Mouse (Mus musculus) CD8-positive naive resting alpha-beta T cell, adult 2 months (primary cell): ENCODE measurements around the gene Egln2.

Source experiments
- DNase-seq, 2 experiments: peaks; one replicate each; pipeline ENCODE4 v3.0.0; 2022; ENCODE audit warnings: low read depth in 2 of 2, low spot score in 2 of 2

The Egln2 gene

DNA sequence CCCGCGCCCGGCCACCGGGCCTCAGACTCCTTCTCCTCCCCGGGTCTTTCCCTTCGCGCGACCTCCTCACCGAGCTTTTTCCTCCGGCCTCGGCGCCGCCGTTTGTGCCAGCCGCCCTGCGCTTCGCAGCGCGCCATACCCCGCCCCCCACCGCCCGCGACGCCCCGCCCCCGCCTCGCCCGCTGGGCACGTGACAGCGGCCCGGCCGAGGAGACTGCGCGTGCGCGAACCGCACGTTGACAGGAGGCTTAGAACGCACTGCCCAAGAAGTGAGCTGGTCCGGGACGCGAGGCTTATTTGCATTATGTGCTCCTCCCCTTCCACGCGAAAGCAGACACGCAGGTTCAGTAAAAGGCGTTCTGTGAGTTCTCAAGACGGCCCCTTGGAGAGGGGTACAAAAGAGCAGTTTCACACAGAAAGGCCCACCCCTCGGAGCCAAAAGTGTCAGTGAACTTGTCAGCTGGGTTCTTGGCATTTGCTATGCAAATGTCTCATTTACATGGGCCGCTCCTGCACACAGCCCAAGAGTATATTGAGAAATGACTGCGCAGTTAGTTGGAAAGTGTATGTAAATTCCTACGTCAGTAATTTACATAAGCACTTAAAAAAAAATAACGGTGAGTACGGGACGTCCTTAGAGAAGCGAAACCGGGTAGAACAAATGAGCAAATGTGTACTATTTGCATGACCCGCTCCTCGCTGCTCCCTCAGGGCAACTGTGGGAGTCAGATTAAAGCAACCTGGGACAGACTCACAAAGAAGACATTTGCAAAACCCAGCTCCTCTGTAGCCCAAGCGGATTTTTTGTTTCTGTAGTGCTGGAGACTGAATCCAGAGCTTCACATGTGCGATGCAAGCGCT is at the start of gene Egln2:
Gene Egln2, minus strand, starts transcription at position 189 of the 861 bp plus-strand sequence.
- DNase-seq = peak; percentile 92 to 95

DNA sequence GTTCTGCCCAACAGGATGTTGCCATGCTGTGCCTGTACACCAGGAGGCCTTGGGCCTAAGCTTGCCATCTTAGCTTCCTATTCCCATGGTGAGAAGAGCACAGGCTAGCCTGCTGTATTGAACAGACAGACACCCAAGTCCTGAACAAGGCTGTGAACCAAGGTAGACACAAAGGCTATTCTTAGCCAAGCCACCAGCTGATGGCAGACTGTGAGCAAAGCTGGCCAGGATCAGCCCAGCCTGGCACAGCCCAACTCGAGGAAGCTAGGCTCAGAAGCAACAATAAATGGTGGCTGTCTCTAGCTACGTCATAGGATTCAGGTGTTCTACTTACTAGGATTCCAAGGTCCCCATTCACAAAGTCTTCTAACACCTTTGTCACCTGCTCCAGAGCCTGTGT is 46.0 kb upstream of the Egln2 start:
- no peak for DNase-seq

DNA sequence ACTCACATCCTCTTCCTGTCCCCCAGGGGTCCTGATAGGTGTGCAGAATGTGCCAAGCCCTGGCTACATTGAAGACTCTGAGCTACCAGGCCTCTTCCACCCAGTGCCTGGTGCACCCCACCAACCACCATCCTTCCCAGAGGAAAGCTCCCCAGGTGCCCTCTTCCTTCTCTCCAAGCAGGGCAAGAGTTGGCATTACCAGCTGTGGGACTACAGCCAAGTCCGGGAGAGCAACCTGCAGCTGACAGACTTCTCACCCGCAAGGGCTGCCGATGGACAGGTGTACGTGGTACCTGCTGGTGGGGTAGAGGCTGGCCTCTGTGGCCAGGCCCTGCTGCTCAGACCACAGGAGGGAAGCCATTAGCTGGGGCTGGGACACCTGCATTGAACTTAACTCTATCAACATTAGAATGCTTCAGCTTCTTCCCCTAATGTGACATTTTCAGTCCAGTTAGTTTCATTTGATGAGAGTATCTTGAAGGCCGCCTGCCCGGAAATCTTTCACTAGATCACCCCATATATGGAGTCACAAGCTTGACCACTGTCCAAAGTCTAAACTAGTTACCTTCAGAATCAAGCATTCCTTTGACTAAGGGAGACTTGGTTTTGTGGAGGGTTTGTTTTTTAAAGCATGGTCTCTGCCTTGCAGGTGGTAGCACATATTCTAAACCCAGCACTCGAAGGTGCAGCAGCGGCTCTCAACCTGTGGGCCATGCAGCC is 37.3 kb upstream of the Egln2 start:
- DNase-seq = no peak

- DNase-seq = no peak
Measured at GRCm38 (mm10) chr7:27198779-27199178, 32.2 kb upstream of the Egln2 start.

DNA sequence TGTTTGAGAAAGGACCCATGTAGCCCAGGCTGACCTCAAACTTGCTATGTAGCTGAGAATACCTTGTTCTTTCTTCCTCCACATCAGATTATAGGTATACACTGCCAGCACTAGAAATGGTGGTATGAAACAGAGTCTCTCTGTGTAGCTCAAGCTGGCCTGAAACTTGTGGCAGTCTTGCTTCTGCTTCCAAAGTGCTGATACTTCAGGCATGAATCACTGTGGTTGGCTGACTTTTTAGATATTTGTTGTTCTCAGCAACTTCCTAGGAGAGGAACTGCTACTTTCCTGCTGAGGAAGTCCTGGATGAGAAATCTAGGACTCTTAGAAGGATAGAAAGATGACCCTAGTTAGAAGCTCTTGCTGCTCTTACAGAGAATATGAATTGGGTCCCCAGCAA is 31.8 kb upstream of the Egln2 start:
- no peak for DNase-seq

GRCm38 (mm10) chr7:27197634-27198033 is 31.0 kb upstream of the Egln2 start:
- DNase-seq = no peak

GRCm38 (mm10) chr7:27197136-27197535 is 30.5 kb upstream of the Egln2 start:
- DNase-seq = no peak

GRCm38 (mm10) chr7:27195681-27196611 is 29.3 kb upstream of the Egln2 start, which contains the start of the genes BC024978 and Snrpa:
Gene BC024978, plus strand, starts transcription at chr7:27195781.
Gene Snrpa, minus strand, starts transcription at chr7:27196271.
- peak; percentile 92 to 93 for DNase-seq

DNA sequence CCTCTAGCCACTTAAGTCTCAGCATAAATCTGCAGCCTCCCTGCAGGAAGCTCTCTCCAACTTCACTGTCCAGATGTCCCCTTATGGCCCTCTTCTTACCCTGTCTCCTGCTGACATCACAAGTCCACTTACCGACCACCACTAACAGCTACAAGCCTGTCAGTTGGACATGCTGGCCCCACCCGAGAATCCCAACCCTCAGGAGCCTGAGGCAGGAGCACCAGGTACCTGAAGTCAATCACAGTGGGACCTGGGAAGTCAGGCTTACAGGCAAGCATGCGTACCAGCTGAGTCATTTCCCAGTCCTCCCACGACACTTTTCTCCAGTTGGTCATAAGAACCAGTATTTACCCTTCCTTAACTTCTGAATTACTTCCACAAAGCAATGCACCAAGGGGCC is 27.1 kb upstream of the Egln2 start:
- DNase-seq = no peak

- no peak for DNase-seq
Measured at GRCm38 (mm10) chr7:27192434-27192833, 25.8 kb upstream of the Egln2 start.

- no peak for DNase-seq
Measured at GRCm38 (mm10) chr7:27189271-27189931, 22.8 kb upstream of the Egln2 start.

DNA sequence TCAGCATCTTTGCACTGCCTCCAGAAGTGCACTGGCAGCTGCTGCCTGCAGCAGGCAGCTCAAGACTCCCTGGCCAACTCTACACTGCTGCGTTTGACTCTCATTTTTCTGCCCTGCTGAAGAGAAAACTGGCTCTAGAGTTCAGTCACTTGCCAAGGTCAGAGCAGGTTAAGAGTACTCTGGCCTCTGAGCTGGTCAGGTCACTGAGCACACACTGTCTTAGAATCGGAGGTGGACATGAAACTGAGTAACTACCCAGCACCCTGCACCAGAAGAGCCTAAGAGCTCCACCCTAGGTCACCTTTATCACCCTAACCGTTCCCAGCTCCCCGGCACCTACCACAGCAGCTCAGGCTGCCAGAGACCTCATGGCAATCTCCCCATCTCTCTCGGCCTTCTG is 19.4 kb upstream of the Egln2 start:
- no peak for DNase-seq

DNA sequence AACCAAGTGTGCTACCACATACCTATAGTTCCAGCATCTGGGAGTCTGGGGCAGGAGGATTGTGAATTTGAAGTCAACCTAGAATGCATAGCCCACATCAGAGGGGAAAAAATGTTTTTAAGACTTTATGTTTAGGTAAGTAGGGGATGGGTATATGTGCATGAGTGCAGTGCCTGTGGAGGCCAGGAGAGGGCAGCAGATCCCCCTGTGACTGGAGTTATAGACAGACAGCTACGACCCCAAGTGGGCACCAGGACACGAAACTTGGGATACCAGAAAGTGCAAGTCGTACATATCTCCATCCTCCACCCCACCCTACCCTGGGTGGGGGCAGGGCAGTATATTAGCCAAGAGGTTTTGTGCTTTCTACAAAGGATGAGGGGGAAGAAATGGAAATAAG is 18.4 kb upstream of the Egln2 start:
- peak; percentile 24 to 51 for DNase-seq

DNA sequence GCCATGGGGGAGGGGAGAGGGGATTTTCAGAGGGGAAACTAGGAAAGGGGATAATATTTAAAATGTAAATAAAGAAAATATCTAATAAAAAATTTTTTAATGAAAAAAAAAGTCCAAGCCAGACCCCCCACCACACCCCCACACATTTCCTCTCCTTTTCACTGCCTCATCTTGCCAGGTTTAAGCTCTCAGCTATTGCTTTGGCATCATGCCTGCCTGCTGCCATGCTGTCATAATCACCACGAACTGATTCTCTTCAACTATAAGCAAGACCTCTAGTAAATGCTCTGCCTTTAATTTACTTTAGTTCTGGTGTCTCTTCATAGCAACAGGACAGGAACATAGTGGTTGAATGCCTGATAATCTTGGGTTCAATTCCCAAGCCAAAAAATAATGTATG is 15.9 kb upstream of the Egln2 start:
- no peak for DNase-seq

- DNase-seq = no peak
Measured at GRCm38 (mm10) chr7:27180837-27181695, 14.5 kb upstream of the Egln2 start, which contains the start of the genes Gm21983 and Mia. Gene Gm21983, minus strand, starts transcription at chr7:27181086. Gene Mia, minus strand, starts transcription at chr7:27181157.

DNA sequence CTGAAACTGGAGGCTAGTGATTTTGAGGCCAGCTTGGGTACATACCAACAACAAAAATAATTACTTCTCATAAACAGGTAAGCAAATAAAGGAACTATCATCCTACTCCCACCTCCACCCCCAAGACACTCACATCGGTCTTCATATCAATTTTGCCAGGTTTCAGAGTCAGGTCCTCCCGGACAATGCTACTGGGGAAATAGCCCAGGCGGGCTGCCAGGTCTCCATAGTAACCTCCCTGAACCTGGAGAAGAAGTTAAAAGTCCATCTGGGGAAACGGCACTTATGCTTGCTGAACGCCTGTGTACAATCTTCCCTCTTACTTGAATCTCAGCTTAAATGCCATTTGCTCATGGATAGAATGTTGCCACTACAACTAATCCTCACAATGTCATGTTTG is 13.4 kb upstream of the Egln2 start:
- no peak for DNase-seq

GRCm38 (mm10) chr7:27179217-27179918 is 12.8 kb upstream of the Egln2 start:
- no peak for DNase-seq

GRCm38 (mm10) chr7:27178324-27179216 is 12.0 kb upstream of the Egln2 start, which contains the start of gene Rab4b:
Gene Rab4b, minus strand, starts transcription at chr7:27178896.
- peak; percentile 98 to 99 for DNase-seq
